Mouse (Mus musculus) granulocyte monocyte progenitor cell, adult 5-6 weeks (primary cell): Measurements from ENCODE around the gene Bpi. TPM values are rescaled to one million over a fixed set of nuclear protein-coding genes. Genes with fewer than 3 reads are reported as not detected.
A peak's percentile ranks its signal among the peaks of the same experiment; 100 is the strongest.

Source experiments
- ATAC-seq: replicated peaks from 2 replicates; pipeline ENCODE4 v1.8.0; 2016; ENCODE audit warnings: mild to moderate bottlenecking, moderate TSS enrichment, inconsistent platforms; ENCODE audit not compliant: poor library complexity, severe bottlenecking
- total RNA-seq, 2 experiments: library from RNA; stranded (forward) in 1 of 2; stranded (reverse) in 1 of 2; fragments of 200-712, 200-1000 nt in 1 of 2; fragments of >200 nt in 1 of 2; fragmentation: Nextera tagmentation in 1 of 2; gene quantifications; 2 replicates each; pipeline ENCODE4 v1.2.3; 2014 to 2017

The Bpi gene
- not detected in 2 replicates for total RNA-seq (2014; fragmentation: Nextera tagmentation)
- not detected in 2 replicates for total RNA-seq (2017)

DNA sequence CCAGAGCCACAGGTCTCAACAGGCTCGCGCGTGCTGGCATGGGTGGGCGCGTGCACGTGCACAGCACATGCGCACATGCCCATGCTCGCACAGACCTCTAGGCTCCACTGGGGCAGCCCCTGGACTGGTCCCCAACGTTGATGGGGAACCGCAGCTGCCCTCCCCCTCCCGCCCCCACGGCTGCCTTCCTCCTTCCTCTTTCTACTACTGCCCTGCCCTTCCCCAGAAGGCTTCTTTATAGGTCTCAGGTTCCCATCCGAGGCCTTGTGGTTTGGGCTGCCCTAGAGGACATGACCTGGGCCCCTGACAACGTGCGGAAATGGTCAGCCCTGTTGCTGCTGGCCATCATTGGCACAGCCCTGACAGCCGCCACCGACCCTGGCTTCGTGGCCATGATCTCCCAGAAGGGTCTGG lies at the start of gene Bpi:
Gene Bpi, plus strand, starts transcription at position 90 of the 414 bp plus-strand sequence.
- ATAC-seq: peak; percentile 85

DNA sequence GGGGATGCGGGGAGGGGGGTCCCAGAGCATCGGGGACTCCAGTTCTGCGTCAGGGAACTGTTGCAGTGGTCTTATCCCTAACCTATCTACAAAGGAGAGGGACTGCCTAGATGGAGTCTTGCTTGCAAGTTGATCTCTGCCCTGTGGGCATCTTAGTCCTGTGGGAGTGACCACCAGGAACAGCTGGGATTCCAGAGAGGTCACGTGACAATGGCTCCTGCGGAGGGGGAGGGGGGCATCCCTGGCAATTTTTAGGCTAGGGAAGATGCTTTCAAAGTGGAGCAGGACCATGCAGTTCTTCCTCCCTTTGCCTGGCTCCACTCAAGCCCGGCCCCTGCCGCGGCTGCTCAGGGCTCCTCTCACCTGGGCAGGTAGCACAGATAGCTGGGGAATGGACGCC lies 48.1 kb upstream of the Bpi start:
- no peak for ATAC-seq

DNA sequence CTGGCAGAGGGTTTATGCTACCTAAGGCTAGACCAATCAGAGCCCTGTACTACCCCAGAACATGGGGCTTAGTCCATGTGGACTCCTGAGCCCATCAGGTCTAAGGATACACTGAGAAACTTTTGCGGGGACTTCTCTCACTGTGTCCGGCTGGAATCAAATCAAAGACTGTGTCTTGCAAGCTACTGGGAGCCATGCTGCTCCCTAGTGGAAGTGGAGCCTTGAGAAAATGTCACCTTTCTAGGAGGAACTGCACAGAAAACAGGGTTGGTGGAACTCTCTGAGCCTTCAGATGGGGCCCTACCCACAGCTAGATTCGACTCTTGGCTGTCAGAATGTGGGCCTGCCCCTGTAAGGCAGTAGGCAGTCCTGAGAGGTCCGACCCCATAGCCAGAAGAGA lies 47.4 kb upstream of the Bpi start:
- ATAC-seq: no peak; the same call in 1 of the 2 replicates

DNA sequence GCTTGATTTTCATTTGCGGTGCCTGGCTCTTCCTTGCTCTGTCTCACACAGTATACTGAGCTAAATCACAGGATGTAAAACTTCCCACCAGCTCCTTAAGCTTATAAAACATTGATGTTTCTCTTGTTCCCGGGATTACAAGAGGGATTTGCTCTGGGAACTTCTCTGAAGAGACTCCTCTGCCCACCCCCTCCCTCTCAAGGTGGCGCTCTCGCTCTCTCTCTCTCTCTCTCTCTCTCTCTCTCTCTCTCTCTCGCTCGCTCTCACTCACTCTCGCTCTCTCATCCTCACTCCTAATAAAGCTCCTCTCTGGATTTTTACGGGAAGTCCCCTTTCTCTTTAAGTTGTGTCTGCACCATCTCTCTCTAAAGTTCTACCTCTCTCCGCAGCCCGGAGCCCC lies 46.9 kb upstream of the Bpi start:
- no peak for ATAC-seq

DNA sequence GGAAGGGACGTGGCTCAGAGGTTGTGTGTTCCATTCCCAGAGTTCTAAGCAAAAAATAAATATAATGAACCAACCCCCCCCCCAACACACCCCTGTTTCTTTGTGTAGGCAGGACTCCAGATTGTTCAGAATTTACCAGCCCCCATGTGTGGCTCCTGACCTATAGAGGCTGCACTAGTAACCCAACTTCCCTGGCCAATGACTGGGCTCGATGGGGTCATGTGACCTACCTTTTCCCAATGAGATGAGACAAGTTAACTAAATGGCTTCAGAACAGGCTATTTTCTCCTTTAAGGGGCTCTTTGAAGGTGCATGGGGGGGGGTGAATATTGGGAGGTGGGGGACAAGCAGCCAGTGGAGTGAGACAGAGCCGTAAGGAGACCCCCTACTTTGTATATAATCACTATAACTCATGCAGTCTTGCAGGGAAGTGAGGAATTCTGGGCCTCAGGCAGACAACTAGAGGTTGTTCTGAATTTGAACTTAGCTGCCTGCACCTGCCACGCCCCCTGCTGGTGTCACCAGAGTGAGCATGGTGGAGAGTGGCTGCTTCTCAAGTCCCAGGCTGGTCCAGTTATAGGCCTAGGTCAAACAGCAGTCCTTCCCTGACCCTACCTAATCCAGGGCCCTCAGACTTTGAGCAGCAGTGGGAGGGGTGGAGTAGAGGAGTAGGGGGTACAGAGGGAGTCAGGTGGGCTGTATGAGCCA lies 46.0 kb upstream of the Bpi start:
- peak; percentile 41; the same call in 1 of the 2 replicates for ATAC-seq

DNA sequence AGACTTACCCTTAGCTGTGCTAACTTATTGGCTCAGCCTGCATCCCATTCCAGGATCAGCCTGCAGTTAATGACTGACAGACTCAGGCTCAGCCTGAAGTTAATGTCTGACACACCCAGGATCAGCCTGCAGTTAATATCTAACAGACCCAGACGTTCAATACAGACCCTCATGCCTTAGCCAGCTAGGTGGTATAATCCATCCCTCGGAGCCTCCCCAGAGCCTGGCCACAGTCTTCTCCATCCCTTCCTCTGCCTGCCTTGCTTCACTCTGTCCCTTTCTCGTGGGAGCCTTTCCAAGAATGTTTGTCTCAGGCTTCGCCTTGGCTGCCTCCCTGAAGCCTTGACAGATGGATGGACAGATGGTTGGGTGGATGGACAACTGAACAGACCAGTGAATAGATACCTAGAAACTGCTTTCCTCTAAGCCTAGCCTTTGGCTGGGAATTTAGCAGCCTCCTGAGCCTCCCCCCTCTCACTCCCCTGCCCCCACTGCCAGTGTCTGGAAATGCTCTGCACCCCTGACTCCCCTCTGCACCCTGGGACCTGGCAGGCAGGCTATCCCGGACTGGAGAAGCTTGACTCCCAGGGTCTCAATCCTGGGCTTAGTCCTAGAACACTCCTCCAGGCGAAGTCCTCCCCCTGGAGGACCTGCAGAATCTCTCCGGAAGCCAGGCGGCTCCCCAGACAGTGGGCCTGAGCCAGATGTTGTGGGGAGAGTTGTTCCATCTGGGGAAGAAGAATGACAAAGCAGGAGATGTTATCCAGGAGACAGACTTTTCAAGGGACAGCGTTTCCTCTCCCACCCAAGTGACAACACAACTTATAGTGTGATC lies 42.4 kb upstream of the Bpi start:
- no peak for ATAC-seq

DNA sequence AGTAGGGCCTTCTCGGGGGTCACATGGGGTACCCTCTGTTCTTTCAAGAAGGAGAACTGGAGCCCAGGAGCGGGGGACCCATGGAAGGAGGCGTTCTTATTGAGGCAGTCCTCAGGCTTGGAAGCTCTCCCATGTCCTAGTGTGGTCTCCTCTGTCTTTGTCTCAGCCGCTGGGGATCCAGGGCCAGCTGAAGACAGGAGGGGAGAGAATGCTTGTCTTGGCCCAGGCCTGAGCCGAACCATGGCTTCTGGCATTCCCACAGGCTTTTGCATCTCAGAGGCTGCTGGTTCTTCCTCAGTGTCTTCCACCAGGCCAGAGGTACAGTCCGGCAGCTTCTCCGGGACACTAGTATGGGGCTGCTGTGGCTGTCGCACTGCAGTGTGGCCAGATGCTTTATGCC lies 41.4 kb upstream of the Bpi start:
- no peak for ATAC-seq

DNA sequence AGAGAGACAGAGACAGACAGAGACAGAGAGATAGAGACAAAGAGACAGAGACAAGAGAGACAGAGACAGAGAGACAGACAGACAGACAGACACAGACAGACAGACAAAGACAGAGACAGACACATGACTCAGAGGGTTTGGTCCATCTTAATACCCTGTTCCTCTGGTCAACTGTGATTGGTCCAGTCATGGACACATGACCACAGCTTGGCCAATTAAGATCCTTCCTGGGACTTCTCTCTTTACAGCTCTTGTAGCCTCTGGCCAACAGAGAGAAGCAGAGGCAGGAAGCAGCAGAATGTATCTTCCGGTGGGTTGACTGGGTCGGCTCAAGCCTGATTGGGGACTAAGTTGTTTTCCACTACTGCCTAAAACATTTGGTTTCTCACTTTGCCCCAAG lies 38.3 kb upstream of the Bpi start:
- ATAC-seq: no peak

DNA sequence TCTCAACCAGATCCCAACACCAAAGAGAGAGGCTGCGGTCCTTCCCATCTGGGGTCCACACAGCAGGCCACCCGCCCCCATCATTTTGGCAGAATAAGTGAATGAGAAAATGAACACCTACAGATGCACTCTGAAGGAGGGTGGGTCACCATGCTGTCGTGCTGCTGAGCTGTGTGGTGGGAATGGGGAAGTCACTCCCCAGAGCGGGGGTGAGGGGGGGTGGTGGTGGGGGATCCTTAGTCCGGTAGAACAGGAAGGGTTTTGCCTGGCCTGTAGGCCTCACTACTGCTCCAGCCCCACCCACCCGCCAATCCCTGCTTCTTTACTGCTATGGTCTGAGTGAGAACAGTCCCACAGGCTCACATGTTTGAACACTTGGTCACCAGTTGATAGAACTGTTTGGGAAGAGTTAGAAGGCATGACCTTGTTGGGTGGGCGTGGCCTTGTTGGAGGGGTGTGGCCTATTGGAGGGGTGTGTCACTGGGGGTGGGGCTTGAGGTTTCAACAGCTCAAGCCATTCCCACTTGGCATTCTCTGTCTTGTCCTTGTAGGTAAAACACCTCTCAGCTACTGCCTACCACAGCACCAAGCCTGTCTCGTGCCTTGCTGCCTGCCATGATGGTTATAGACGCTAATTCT lies 36.3 kb upstream of the Bpi start:
- peak; percentile 86 for ATAC-seq

DNA sequence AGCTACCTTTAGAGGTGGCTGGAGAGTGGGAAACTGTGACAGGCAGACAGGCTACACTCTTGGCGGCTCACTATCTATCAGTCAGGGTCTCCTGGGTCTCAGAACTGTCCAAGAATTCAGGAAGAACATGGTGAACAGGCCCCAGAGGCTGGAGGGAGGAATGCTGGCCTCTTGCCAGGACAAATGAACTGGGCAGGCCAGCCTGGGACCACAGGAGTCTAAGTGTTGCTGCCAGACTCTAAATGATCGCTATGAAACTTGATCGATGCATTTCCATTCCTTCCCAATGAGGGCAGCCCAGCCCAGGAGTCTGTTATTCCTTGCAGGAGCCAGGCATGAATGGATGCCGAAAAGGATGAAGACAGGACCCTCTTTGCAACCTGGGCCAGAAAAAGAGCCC lies 35.2 kb upstream of the Bpi start:
- ATAC-seq: no peak

DNA sequence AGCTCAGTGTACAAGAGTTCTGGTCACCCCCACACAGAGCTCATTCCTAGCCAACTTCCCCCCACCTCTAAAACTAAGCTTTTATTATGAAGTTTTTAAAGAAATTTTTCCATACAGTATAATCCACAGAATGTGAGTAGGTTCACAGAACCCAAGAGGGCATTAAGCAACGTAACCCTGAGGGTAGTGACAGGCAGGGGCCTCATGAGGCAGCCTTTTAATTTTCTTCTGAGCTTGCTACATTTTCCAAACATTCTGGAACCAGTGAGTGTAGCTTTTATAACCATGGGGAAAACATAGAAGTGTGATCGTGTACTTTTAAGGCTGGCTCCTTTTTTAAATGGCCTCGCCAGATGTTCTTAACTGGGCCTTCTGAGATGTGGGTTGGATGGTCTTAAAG lies 34.4 kb upstream of the Bpi start:
- no peak for ATAC-seq

DNA sequence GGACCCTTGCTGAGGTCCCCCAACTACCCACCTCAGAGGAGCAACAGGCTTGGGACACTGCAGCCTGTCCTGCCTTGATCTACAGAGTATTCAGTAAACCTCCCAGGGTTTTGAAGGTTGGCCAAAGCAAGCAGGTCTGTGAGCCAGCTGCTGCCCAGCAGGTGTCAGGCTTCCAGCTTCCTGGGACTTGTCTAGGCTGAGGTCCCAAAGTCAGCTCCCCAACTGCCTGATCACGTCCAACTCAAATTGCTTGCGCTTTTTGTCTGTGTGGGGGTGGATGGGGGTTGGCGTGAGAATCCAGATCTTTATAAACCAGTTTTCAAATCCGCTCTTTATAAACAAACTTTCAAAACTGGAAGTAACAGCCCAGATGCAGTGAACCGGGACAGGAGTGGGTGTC lies 32.6 kb upstream of the Bpi start:
- ATAC-seq: no peak

DNA sequence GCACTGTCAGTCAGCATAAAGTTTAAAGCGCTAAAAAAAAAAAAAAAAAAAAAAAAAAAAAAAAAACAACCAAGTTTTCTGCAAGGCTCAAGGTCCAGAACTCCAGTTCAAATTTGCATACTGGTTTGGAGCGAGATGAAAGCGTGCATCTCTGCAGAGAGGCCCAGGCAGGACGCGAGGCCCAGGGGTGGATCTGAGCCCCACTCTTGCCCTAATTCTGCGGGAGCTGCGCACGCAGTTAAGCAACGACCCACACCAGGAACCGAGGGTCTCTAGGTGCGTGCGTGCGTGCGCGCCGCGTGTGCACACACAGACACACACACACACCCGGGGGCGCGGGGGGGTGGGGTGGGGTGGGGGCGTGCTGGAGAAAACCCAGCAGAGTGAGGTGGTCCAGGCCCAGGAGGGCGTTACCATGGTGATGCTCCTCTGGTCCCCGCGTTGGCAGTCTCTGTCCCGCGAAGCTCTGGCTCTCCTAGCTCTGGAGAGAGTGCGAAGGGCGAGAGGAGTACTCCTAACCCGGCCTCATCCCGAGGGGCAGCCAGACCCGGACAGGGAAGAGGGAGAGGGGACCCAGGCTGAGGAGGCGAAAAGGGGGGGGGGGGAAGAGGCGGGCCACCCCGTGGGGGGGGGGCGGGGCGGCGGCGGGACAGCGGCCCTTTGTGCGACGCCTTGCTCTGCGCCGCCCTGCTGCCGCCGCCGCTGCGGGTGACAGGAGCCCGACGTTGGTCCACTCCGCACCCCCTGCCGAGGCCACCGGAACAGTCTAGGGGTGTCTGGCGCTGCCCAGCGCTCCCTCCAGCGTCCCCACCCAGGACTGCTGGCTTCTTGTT lies 29.0 kb upstream of the Bpi start, which contains the start of gene D630003M21Rik:
Gene D630003M21Rik, minus strand, starts transcription at position 553 of the 833 bp plus-strand sequence.
- peak; percentile 49; the same call in 1 of the 2 replicates for ATAC-seq

DNA sequence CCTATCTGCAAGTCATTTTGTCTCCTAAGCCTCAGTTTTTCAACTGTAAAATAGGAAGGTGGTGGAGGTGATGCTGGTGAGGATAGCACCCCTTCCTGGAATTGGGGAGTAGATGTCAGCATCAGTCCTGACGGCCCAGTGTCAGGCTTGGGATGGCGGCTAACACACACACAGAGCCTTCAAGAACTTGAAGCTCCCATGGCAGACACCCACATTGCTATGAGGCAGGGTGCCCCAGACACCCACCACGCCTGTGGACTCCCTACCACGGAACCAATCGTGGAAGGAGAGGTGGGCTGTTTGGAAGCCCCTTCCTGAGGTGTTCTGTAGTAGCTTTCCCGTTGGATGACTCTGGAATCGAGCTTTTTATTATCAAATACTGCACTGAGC lies 28.4 kb upstream of the Bpi start:
- ATAC-seq: no peak

DNA sequence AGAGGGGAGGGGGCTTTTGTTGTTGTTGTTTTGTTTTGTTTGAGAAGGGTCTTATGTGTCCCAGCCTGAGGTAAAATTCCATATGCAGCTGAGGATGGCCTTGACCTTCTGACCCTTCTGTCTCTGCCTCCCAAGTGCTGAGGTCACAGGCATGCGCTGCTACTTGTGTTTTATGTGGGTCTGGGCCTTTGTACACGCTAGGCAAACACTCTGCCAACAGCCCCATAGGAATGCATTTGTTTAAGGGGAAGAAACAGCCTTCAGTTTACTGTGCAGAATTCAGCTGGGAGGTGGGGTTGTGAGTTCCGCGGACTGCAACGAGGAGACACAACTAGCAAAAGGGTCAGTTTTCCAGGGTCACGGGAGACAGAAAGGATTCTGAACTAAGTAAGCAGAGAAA lies 27.3 kb upstream of the Bpi start:
- no peak for ATAC-seq

DNA sequence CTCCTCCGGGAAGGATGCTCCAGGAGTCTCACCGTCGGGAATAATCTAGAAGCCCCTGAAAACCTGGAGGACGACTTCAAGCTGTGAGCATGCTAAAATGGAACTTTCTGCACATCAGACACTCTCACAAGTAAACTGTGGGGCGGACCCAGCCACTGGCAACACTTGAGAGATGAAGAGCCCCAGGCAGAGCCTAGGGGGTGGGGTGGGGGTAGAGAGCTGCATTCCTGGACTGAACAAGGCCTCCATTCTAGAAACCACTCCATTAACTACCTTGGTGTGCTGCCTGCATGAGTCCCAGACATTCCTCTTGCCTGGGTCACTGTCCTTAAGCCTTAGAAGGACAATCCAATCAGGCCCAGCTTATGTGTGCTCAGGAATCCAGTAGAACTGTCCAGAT lies 26.8 kb upstream of the Bpi start:
- no peak for ATAC-seq

DNA sequence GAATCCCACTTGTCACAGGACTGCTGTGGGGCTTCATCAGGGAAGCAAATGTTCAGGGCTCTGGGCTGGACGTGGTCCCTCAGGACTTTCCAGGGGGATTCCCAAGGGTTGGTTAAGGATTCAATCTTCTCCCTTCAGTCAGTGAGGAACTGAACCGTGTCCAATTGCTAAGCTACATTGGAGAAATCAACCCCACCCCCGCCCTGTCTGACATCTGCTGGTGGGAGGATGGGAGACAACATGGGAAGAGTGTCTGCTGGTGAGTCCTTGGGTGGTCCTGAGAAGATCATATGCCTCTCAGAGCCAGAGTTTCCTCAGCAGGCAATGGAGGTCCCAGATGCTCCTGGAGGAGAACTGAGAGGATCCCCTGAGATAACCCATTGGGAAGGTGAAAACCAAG lies 25.5 kb upstream of the Bpi start:
- ATAC-seq: no peak

DNA sequence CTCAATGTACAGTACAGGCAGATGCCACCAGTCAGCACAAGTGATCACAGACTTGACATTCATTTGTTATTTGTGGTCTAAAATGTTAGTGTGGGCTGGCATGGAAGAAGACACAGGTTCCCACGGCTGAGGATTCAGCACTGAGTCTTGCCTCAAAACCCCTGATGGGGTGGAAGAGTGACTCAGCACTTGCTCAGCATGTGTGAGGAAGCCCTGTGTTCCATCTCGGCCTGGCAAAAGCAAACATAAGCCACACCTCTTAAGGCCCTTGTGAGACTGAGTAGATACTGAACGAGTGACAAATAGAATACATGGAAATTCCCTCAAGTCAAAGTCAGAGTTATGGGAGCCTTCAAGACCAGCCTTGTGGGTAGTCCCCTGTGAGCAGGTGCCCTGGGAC lies 24.8 kb upstream of the Bpi start:
- ATAC-seq: no peak

DNA sequence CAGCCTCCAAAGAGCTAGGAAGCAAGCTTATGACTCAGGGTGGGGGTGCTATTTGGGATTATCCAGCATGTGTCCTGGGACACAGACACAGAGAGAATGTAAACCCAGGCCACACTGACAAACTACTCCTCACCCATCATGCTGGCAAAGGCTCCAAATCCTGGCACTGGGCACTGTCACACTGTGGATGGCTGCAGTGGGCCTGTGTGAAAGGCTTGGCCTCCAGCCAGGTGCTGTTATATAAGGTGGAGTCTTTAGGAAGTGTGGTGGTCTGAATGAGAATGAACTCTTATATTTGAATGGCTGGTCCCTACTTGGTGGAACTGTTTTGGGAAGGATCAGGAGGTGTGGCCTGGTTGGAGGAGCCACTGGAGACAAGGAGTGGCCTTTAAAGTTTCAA lies 21.2 kb upstream of the Bpi start:
- ATAC-seq: no peak

DNA sequence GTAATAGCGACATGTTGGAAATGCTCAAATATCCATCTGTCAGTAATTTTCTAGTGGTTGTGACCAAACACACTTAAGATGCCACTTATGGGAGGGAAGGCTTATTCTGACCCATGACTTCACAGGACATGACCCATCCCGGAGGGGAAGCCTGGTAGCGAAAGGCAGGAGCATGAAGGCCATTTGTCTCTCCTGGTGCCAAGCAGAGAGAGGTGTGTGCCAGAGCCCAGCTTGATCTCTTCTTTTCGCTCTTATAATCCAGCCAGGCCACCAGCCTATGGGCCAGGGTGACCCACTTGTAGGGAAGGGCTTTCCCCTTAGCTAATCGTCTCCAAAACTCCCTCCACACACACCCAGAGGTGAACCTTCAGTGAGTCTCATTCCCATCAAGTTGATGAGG lies 19.8 kb upstream of the Bpi start:
- no peak for ATAC-seq
